Mouse (Mus musculus) forebrain, postnatal 0 days (tissue): ENCODE results near the gene Olfr551. TPM values are rescaled to one million over a fixed set of nuclear protein-coding genes. Genes with fewer than 3 reads are reported as not detected.
A peak's percentile ranks its signal among the peaks of the same experiment; 100 is the strongest.

ENCODE experiments used
- ATAC-seq: fragments of 200-750 bp; cut with Nextera tagmentation; 2 replicates; pipeline ENCODE4 v1.8.0; 2017; ENCODE audit warnings: mild to moderate bottlenecking, moderate library complexity
- DNase-seq: peaks from one replicate; pipeline ENCODE4 v3.0.0-alpha.2; 2015
- H3K27ac ChIP-seq: fragments of 300-500 bp; sonication (generic); 2 replicates; pipeline ENCODE4 v1.5.1; 2014; ENCODE audit warnings: low read depth, mild to moderate bottlenecking, antibody characterized with exemption, low read length, moderate library complexity, mixed read lengths
- H3K27me3 ChIP-seq: fragments of 300-500 bp; sonication (generic); 2 replicates; pipeline ENCODE4 v1.6.1; 2014; ENCODE audit warnings: mild to moderate bottlenecking, low read length, mixed read lengths; ENCODE audit not compliant: insufficient read depth
- H3K36me3 ChIP-seq: fragments of 300-500 bp; sonication (generic); 2 replicates; pipeline ENCODE4 v1.6.1; 2014; ENCODE audit warnings: mild to moderate bottlenecking, moderate library complexity; ENCODE audit not compliant: insufficient read depth
- H3K4me1 ChIP-seq: fragments of 300-500 bp; sonication (generic); 2 replicates; pipeline ENCODE4 v1.6.1; 2014; ENCODE audit warnings: antibody characterized with exemption; ENCODE audit not compliant: insufficient read depth
- H3K4me2 ChIP-seq: fragments of 300-500 bp; sonication (generic); 2 replicates; pipeline ENCODE4 v1.6.1; 2014; ENCODE audit warnings: low read depth, mild to moderate bottlenecking, moderate library complexity
- H3K4me3 ChIP-seq: fragments of 300-500 bp; sonication (generic); 2 replicates; pipeline ENCODE4 v1.5.1; 2014; ENCODE audit warnings: low read depth, low read length, mixed read lengths
- H3K9ac ChIP-seq: fragments of 300-500 bp; sonication (generic); 2 replicates; pipeline ENCODE4 v1.6.1; 2014; ENCODE audit warnings: mild to moderate bottlenecking
- H3K9me3 ChIP-seq: fragments of 300-500 bp; sonication (generic); 2 replicates; pipeline ENCODE4 v1.6.1; 2016; ENCODE audit warnings: low read length
- CTCF ChIP-seq: sonication (generic); IDR thresholded peaks from 2 replicates; pipeline ENCODE4 v1.5.1; 2016; ENCODE audit warnings: antibody characterized with exemption, control low read depth, low read depth
- WGBS: fragments of 180-500 bp; shearing (Covaris S2); extraction: QIAGEN DNeasy Blood & Tissue Kit; methylation state at CpG from one replicate; pipeline ENCODE4 v1.1.7; 2014; 5-methylcytosine and 5-hydroxymethylcytosine counted together
- polyA plus RNA-seq: library from polyadenylated mRNA; unstranded; fragments of >200 nt; fragmentation: Nextera tagmentation; extraction: Ambion mirVana; gene quantifications from 2 replicates; pipeline ENCODE4 v1.2.1, GENCODE M21; 2015
- total RNA-seq: library from RNA; depleted of rRNA; stranded (reverse); fragments of >200 nt; gene quantifications from 2 replicates; pipeline ENCODE4 v1.2.3, GENCODE M21; 2014

The Olfr551 gene
- total and polyA plus RNA-seq, 2 experiments from 2014 or later: not detected

- no peak overlapping the region for H3K4me3 ChIP-seq
- H3K4me2 ChIP-seq: no peak overlapping the region
- H3K27me3 ChIP-seq: no peaks in the 10 kb centered on the region
- no peak for TF ChIP-seq CTCF
- H3K9ac ChIP-seq: no peak overlapping the region
- ATAC-seq: no peak
- H3K36me3 ChIP-seq: no peaks in the 10 kb centered on the region
- H3K27ac ChIP-seq: no peak overlapping the region
- no peak for DNase-seq
- 45% methylated on average over 6 of the region's 6 CpGs for WGBS
- no peaks in the 10 kb centered on the region for H3K4me1 ChIP-seq
- H3K9me3 ChIP-seq: no peaks in the 10 kb centered on the region
Observed at GRCm38 (mm10) chr7:102575998-102576397, 15.7 kb downstream of the Olfr551 start.

- Histone ChIP-seq H3K27me3 (no peaks in the 10 kb centered on the region), H3K9ac (no peak overlapping the region), H3K9me3 (no peaks in the 10 kb centered on the region), H3K36me3 (no peaks in the 10 kb centered on the region), H3K4me1 (no peaks in the 10 kb centered on the region), H3K4me3 (no peak overlapping the region), H3K4me2 (no peak overlapping the region), H3K27ac (no peak overlapping the region)
- peak; percentile 54 for ATAC-seq
- no peak for TF ChIP-seq CTCF
- peak; percentile 8 for DNase-seq
- 67% methylated on average over 3 of the region's 3 CpGs for WGBS
Observed at GRCm38 (mm10) chr7:102573174-102573830, 18.4 kb downstream of the Olfr551 start.

- Histone ChIP-seq H3K36me3 (no peaks in the 10 kb centered on the region), H3K4me2 (no peak within 1 kb of the TSS), H3K4me1 (no peaks in the 10 kb centered on the region), H3K4me3 (no peak within 1 kb of the TSS), H3K9ac (no peak within 1 kb of the TSS), H3K27ac (no peak within 1 kb of the TSS), H3K9me3 (no peaks in the 10 kb centered on the region), H3K27me3 (no peaks in the 10 kb centered on the region)
- 92% methylated on average over 8 of the region's 8 CpGs for WGBS
- TF ChIP-seq CTCF: no peak
- ATAC-seq (no peak), DNase-seq (no peak)
Observed at GRCm38 (mm10) chr7:102571142-102571541, 20.5 kb downstream of the Olfr551 start, which contains the start of gene Olfr550. Olfr550 (plus strand) TSS chr7:102571442.

- Histone ChIP-seq H3K4me1 (no peaks in the 10 kb centered on the region), H3K27me3 (no peaks in the 10 kb centered on the region), H3K9me3 (no peaks in the 10 kb centered on the region), H3K27ac (no peak overlapping the region), H3K4me2 (no peak overlapping the region), H3K9ac (no peak overlapping the region), H3K4me3 (no peak overlapping the region), H3K36me3 (no peaks in the 10 kb centered on the region)
- no peak for TF ChIP-seq CTCF
- DNase-seq (no peak), ATAC-seq (no peak)
- 93% methylated on average over 4 of the region's 4 CpGs for WGBS
Observed at GRCm38 (mm10) chr7:102566219-102566618, 25.5 kb downstream of the Olfr551 start.

GRCm38 (mm10) chr7:102564999-102565997 is 26.4 kb downstream of the Olfr551 start, which contains the start of gene Trim21:
Trim21 (minus strand) TSS chr7:102565486.
- peak; percentile 84 for ATAC-seq
- DNase-seq: no peak
- no peaks in the 10 kb centered on the region for H3K36me3 ChIP-seq
- TF ChIP-seq CTCF: no peak
- H3K4me1 ChIP-seq: no peaks in the 10 kb centered on the region
- no peak within 1 kb of the TSS for H3K27ac ChIP-seq
- H3K4me2 ChIP-seq: peak within 1 kb of the TSS; percentile 33
- 28% methylated on average over 10 of the region's 10 CpGs for WGBS
- H3K9ac ChIP-seq: 0 out of 2 replicates have a peak within 1 kb of the TSS, but pooled peaks have one; percentile 22
- no peaks in the 10 kb centered on the region for H3K27me3 ChIP-seq
- peak within 1 kb of the TSS; percentile 22; the same call in 1 of the 2 replicates for H3K4me3 ChIP-seq
- no peaks in the 10 kb centered on the region for H3K9me3 ChIP-seq

GRCm38 (mm10) chr7:102553279-102553678 is 38.4 kb downstream of the Olfr551 start:
- Histone ChIP-seq H3K9ac (no peak overlapping the region), H3K9me3 (no peaks in the 10 kb centered on the region), H3K4me1 (no peaks in the 10 kb centered on the region), H3K4me2 (no peak overlapping the region), H3K36me3 (no peaks in the 10 kb centered on the region), H3K27me3 (no peaks in the 10 kb centered on the region), H3K27ac (no peak overlapping the region), H3K4me3 (no peak overlapping the region)
- 79% methylated on average over 3 of the region's 3 CpGs for WGBS
- no peak for TF ChIP-seq CTCF
- no peak for DNase-seq
- ATAC-seq: no peak
